Mouse (Mus musculus): ENCODE results near the gene Spatc1l. TPM values are rescaled to one million over a fixed set of nuclear protein-coding genes. Genes with fewer than 3 reads are reported as not detected.

Gene Spatc1l
- not detected in 2 replicates for polyA plus RNA-seq (2015; fragmentation: Nextera tagmentation; extraction: Ambion mirVana)

GRCm38 (mm10) chr10:76561972-76562371, at the start of gene Spatc1l:
Gene Spatc1l (plus strand): TSS chr10:76562272.

GRCm38 (mm10) chr10:76531375-76531774, 30.7 kb upstream of the Spatc1l start, which contains the start of gene Lss:
Gene Lss (plus strand): TSS chr10:76531588.

GRCm38 (mm10) chr10:76575374-76575773, 13.3 kb downstream of the Spatc1l start, which contains the start of gene Ftcd:
Gene Ftcd (plus strand): TSS chr10:76575648.

Other genes with a start within 250 kb of the Spatc1l start
- 6.9 and 8.5 TPM in 2 replicates for gene Dip2a, start 217.0 kb upstream of the Spatc1l start, polyA plus RNA-seq (2015; fragmentation: Nextera tagmentation; extraction: Ambion mirVana)
- gene AC141477.1, start 121.8 kb upstream of the Spatc1l start, polyA plus RNA-seq (2015; fragmentation: Nextera tagmentation; extraction: Ambion mirVana): 2.8 TPM in 1 of 2 replicates, not detected in the other
- gene Pcnt, start 119.5 kb upstream of the Spatc1l start, polyA plus RNA-seq (2015; fragmentation: Nextera tagmentation; extraction: Ambion mirVana): 4.5 and 6.9 TPM in 2 replicates
- not detected in 2 replicates for gene 2610028H24Rik, start 113.2 kb upstream of the Spatc1l start, polyA plus RNA-seq (2015; fragmentation: Nextera tagmentation; extraction: Ambion mirVana)
- 31.9 and 38.5 TPM in 2 replicates for gene Mcm3ap, start 93.3 kb upstream of the Spatc1l start, polyA plus RNA-seq (2015; fragmentation: Nextera tagmentation; extraction: Ambion mirVana)
- 6.7 and 6.8 TPM in 2 replicates for gene Ybey, start 93.2 kb upstream of the Spatc1l start, polyA plus RNA-seq (2015; fragmentation: Nextera tagmentation; extraction: Ambion mirVana)
- gene Lss, start 30.7 kb upstream of the Spatc1l start, polyA plus RNA-seq (2015; fragmentation: Nextera tagmentation; extraction: Ambion mirVana): 9.2 and 10.3 TPM in 2 replicates
- gene Ftcd, start 13.4 kb downstream of the Spatc1l start, polyA plus RNA-seq (2015; fragmentation: Nextera tagmentation; extraction: Ambion mirVana): 4.3 and 5.1 TPM in 2 replicates
- gene Col6a2, start 61.4 kb downstream of the Spatc1l start, polyA plus RNA-seq (2015; fragmentation: Nextera tagmentation; extraction: Ambion mirVana): 110 and 161 TPM in 2 replicates
- 203 and 219 TPM in 2 replicates for gene Col6a1, start 163.9 kb downstream of the Spatc1l start, polyA plus RNA-seq (2015; fragmentation: Nextera tagmentation; extraction: Ambion mirVana)

Measured in adrenal gland, postnatal 0 days (tissue).